Mouse (Mus musculus) c-Kit-positive CD71-positive TER-119-negative erythroid progenitor cells, embryonic 14.5 days (primary cell): ENCODE results near the gene Zc4h2.

Experiments
- DNase-seq: peaks from one replicate; pipeline ENCODE4 v3.0.0-alpha.2; 2013; ENCODE audit warnings: low read depth

Zc4h2 gene

GRCm38 (mm10) chrX:95657804-95658599 is at the start of gene Zc4h2:
Gene Zc4h2, minus strand, starts transcription at chrX:95658509.
- peak; percentile 47 for DNase-seq

- DNase-seq: no peak
Measured at GRCm38 (mm10) chrX:95687119-95687518, 28.8 kb upstream of the Zc4h2 start.

- no peak for DNase-seq
Measured at GRCm38 (mm10) chrX:95682206-95682605, 23.9 kb upstream of the Zc4h2 start.

GRCm38 (mm10) chrX:95658600-95659084 is 333 bp upstream of the Zc4h2 start:
- DNase-seq: no peak

- DNase-seq: no peak
Measured at GRCm38 (mm10) chrX:95600609-95601008, 57.7 kb downstream of the Zc4h2 start.
